Mouse (Mus musculus): ENCODE measurements around the gene Tubgcp5.

Tubgcp5 gene

GRCm38 (mm10) chr7:55852787-55853186 lies 58.8 kb downstream of the Tubgcp5 start:
- DNase-seq (ENCODE audit: low spot score in 2 of 2), result no peak

GRCm38 (mm10) chr7:55855597-55855996 lies 61.6 kb downstream of the Tubgcp5 start:
- no peak for DNase-seq (ENCODE audit: low spot score in 2 of 2)

DNA sequence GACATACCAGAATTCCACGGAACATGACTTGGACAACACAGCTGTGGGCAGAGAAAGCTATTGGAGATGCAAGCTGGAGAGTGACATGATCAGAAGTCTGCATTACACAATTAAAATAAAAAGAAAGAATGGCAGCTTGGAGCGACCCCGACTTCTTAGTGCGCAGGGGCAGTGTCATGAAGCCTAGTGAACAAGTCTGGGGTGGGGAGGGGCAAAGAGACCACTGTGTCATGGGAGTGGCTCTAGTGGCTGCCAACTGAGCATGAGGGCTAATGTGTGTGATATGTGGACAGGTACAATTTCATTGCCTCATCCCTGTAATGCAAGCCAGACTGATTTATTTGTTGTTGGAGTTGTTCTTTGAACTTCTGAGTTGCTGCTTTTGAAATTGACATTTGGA lies 62.8 kb downstream of the Tubgcp5 start:
- DNase-seq (ENCODE audit: low spot score in 2 of 2), result no peak

DNA sequence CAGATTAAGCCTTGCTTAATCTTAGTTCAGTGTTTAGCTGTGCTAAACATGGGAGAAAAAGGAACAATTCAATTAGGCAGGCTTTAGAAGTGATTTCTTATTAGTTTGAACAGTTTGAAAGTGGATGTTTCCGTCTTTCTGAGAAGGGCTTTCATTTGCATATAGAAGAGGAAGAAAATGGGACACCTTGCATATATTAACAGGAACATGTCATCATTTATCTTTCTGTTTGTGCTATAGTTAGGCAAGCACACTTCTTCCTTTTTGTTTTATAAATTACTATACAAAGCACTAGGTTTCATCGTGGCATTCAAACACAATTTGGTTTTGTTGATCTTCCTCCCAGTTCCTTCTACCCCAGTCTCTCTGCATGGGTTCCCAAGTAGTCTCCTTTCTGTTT lies 63.8 kb downstream of the Tubgcp5 start:
- DNase-seq (ENCODE audit: low spot score in 2 of 2), result no peak

- DNase-seq (ENCODE audit: low spot score in 2 of 2), result no peak
Observed at GRCm38 (mm10) chr7:55858836-55859517, 65.0 kb downstream of the Tubgcp5 start.

GRCm38 (mm10) chr7:55859518-55859872 lies 65.5 kb downstream of the Tubgcp5 start:
- DNase-seq (ENCODE audit: low spot score in 2 of 2), result no peak

GRCm38 (mm10) chr7:55859956-55860355 lies 66.0 kb downstream of the Tubgcp5 start:
- no peak for DNase-seq (ENCODE audit: low spot score in 2 of 2)

DNA sequence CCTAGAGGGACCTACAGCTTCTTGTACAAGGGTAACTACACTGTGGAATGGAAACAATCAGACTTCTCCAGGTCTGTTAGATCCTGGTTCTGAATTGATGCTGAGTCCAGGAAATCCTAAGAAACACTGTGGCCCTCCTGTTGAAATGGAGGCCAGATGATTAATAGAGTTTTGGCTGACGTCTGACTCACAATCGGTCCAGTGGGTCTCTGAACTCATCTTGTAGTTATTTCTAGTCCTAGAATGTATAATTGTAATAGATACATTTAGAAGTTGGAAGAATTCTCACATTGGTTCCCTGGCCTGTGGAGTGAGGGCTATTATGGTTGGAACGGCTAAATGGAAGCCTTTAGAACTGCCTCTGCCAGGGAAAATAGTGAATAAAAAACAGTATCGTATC lies 67.2 kb downstream of the Tubgcp5 start:
- DNase-seq (ENCODE audit: low spot score in 2 of 2), result no peak

GRCm38 (mm10) chr7:55865044-55865443 lies 71.1 kb downstream of the Tubgcp5 start:
- no peak for DNase-seq (ENCODE audit: low spot score in 2 of 2)

DNA sequence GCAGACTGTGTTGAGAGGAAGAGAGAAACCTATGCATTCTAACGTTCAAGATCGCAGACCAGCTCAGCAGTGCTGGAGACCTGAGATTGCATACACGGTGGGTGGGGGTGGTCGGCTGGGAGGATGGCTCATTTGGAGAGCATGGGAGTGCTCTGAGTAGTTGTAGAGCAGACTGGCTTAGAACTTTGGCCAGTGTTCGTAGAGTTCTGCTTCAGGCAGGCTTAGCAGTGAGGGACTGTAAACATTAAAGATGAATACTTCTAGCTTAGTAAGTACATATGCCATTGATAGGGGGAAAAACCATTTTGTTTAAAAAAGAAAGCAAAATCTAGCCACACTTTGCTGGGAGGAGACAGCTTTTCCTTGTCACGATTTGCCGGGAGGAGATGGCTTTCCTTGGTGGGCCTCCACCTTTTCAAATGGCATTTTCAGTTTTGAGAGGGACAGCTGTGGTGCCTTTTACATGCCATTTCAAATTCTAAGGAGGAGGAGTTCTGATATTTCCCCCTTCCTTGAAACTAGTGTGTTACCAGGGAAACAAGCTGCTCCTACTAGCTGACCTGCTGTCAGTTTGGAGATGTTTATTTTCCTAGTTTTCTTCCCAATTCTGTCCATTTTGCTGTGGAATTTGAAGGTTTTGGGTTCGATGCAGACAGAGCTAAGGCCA lies 71.9 kb downstream of the Tubgcp5 start:
- no peak for DNase-seq (ENCODE audit: low spot score in 2 of 2)

GRCm38 (mm10) chr7:55868247-55868646 lies 74.3 kb downstream of the Tubgcp5 start:
- DNase-seq (ENCODE audit: low spot score in 2 of 2), result no peak

DNA sequence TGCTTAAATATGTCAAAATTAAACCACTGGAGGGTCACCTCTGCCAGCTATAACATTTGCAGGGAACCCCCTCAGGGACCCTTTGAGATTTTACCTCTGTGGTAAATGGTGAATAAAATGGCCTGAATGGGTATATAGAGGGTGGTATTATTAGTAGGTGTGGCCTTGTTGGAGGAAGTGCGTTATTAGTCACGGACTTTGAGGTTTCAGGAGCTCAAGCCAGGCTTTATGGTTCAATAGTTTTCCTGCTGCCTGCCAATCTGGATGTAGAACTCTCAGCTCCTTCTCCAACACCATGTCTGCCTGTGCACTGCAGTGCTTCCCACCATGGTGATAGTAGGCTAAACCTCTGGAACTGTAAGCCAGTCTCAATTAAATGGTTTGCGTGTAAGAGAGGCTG lies 75.3 kb downstream of the Tubgcp5 start:
- no peak for DNase-seq (ENCODE audit: low spot score in 2 of 2)

DNA sequence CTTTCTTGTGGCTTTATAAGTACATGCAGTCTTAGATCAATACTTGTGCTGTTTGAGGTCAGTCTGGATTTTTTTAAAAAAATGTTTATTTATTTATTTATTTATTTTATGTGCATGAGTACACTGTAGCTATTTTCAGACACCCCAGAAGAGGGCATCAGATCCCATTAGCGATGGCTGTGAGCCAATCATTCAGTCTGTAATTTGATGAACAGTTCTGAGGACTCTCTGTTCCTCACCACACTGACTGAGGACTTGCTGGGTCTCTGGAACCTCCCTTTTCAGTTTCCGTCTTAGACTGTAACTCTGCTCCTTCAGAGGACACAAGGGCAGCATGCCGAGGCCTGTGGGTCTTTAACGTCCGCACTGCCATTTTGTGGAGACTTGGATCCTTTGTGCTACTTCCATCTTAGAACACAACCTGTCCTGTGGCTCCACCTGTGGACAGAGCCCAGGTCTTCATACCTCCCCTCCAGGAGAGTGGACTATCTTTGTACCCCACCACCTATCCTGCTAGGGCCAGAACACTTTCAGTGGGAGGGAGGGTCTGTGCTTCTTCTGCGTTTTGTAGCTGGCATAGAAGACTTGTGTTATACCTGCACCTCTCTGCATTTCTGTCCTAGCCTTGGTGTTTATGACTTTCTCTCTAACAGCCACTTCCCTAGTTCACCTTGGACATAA lies 76.5 kb downstream of the Tubgcp5 start:
- DNase-seq (ENCODE audit: low spot score in 2 of 2), result no peak

GRCm38 (mm10) chr7:55871476-55871875 lies 77.5 kb downstream of the Tubgcp5 start:
- no peak for DNase-seq (ENCODE audit: low spot score in 2 of 2)

DNA sequence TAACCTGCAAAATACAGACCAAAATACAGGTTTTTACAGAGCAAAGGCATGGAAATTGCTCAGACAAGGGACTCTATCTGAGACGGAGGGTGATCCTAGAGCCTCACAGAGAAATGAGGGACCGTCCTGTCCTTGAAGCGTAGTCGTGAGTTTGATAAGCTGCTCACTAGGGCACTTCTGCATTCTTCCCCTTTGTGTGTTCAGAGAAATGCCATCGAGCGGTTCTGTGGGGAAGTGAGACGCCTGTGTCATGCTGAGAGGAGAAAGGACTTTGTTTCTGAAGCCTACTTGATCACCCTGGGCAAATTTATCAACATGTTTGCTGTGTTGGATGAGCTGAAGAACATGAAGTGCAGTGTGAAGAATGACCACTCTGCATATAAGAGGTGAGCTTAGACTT lies 80.7 kb downstream of the Tubgcp5 start:
- no peak for DNase-seq (ENCODE audit: low spot score in 2 of 2)

GRCm38 (mm10) chr7:55877721-55878120 lies 83.8 kb downstream of the Tubgcp5 start:
- peak; percentile 18 to 50 for DNase-seq (ENCODE audit: low spot score in 2 of 2)

GRCm38 (mm10) chr7:55880882-55881281 lies 86.9 kb downstream of the Tubgcp5 start:
- no peak for DNase-seq (ENCODE audit: low spot score in 2 of 2)
